Mouse (Mus musculus): ENCODE results near the gene Krt31.

Krt31 gene

GRCm38 (mm10) chr11:100050451-100050850, at the start of gene Krt31:
Gene Krt31 (minus strand): TSS chr11:100050551.
- ATAC-seq (ENCODE audit: insufficient number of reproducible peaks, low FRiP score, low TSS enrichment): no peak

GRCm38 (mm10) chr11:100097819-100098218, 47.5 kb upstream of the Krt31 start:
- ATAC-seq (ENCODE audit: insufficient number of reproducible peaks, low FRiP score, low TSS enrichment): no peak

DNA sequence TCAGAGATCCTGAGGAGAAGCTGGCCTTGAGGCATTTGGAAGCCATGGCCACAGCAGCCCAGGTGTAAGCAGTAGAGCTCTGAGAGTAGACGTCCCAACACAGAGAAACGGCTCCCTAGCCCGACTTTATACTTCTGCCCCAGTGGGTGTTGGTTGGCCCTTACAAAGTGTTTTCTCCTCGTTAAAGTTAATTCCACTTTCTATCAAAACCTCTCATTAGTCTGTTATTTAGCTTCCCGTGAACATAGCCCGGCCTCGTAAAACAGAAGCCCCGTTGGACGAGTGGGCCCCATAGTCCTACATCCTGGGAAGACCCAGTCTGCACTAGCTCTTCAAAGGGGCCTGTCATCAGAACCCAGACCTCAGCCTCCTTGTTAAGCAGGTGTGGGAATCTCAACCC, 45.8 kb upstream of the Krt31 start, which contains the start of gene Krt35:
TSS of gene Krt35 (minus strand) at position 101 of the 400 bp plus-strand sequence.
- ATAC-seq (ENCODE audit: insufficient number of reproducible peaks, low FRiP score, low TSS enrichment): no peak

- ATAC-seq (ENCODE audit: insufficient number of reproducible peaks, low FRiP score, low TSS enrichment): no peak
Observed at GRCm38 (mm10) chr11:100088378-100089025, 38.2 kb upstream of the Krt31 start.

DNA sequence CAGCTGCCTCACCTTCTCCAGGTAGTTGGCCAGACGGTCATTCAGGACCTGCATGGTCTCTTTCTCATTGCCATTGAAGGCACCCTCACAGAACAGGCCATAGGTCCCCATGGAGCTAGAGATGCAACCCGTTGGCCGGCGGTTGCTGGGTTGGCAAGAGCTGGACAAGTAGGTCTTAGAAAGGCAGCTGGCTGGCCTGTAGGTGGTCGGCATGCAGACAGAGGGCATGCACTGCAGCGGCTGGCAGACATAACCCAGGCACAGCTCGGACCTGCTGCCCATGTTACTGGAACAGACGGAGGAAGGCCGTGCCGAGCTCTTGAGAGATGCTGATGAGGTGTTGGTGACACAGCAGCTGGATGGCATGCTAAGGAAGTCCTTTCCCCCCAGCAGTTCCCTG, 37.5 kb upstream of the Krt31 start, which contains the start of gene Krt32:
TSS of gene Krt32 (minus strand) at position 366 of the 400 bp plus-strand sequence.
- ATAC-seq (ENCODE audit: insufficient number of reproducible peaks, low FRiP score, low TSS enrichment): no peak

- ATAC-seq (ENCODE audit: insufficient number of reproducible peaks, low FRiP score, low TSS enrichment): no peak
Observed at GRCm38 (mm10) chr11:100073873-100074272, 23.5 kb upstream of the Krt31 start.

DNA sequence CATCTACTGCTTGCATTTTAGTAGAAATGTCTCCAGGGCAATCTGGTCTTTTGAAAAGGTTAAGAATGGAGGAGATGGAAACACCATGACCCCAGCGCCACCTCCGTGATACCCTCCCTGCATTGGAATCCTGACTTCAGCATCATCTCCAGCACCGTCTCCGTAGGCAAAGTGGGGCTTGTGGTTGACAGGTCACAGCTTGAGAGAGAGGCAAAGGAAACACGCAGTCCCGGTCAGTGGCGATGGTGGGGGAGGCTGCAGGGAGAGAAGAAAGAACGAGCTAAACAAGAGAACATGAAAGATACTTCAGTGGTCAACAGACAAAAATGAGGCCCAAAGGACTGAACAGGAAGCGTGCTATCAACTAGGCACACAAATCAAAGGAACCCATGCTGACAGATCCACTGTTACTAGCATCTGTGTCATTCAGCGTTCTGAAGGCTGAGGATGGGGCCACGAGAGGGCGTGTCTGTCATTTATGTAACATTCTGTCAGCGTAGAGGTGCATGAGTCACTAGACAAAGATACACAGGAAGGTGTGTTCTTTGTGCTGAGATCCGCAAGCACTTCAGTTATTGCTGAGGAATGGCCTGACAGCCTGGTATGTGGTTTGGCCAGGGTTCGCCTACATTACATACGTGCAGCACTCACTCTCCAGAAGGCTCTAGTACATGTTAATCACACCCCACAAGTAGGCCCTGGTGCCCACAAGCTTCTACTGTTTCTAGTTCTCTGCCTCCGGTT, 17.1 kb upstream of the Krt31 start:
- ATAC-seq (ENCODE audit: insufficient number of reproducible peaks, low FRiP score, low TSS enrichment): no peak

- ATAC-seq (ENCODE audit: insufficient number of reproducible peaks, low FRiP score, low TSS enrichment): no peak
Observed at GRCm38 (mm10) chr11:100066236-100067010, 16.1 kb upstream of the Krt31 start.

DNA sequence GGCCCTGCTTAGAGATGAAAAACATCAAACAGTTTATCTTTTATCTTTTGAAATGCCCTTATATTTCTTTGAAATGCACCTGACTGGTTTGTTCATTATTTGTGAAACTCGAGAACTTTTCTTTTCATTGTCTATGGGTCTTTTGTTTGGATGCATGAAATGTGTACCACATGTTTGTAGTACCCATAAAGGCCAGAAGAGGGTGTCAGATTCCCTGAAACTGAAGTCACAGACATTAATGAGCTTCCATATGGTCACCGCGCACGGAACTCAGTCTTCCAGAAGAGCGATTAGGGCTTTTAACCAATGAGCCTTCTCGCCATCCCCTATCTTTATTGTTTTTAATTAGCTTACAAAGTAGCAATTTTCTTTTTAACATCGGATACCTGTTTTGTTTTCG, 8.5 kb upstream of the Krt31 start:
- no peak for ATAC-seq (ENCODE audit: insufficient number of reproducible peaks, low FRiP score, low TSS enrichment)

GRCm38 (mm10) chr11:100055686-100056655, 5.6 kb upstream of the Krt31 start:
- ATAC-seq (ENCODE audit: insufficient number of reproducible peaks, low FRiP score, low TSS enrichment): no peak

- no peak for ATAC-seq (ENCODE audit: insufficient number of reproducible peaks, low FRiP score, low TSS enrichment)
Observed at GRCm38 (mm10) chr11:100047193-100047592, 3.2 kb downstream of the Krt31 start.

- ATAC-seq (ENCODE audit: insufficient number of reproducible peaks, low FRiP score, low TSS enrichment): no peak
Observed at GRCm38 (mm10) chr11:100046303-100046866, 4.0 kb downstream of the Krt31 start.

- ATAC-seq (ENCODE audit: insufficient number of reproducible peaks, low FRiP score, low TSS enrichment): no peak
Observed at GRCm38 (mm10) chr11:100041454-100041853, 8.9 kb downstream of the Krt31 start, which contains the start of gene Krt34. Gene Krt34 (minus strand): TSS chr11:100041554.

- no peak for ATAC-seq (ENCODE audit: insufficient number of reproducible peaks, low FRiP score, low TSS enrichment)
Observed at GRCm38 (mm10) chr11:100029768-100030167, 20.6 kb downstream of the Krt31 start, which contains the start of gene Krt33b. Gene Krt33b (minus strand): TSS chr11:100029868.

GRCm38 (mm10) chr11:100021438-100021837, 28.9 kb downstream of the Krt31 start:
- ATAC-seq (ENCODE audit: insufficient number of reproducible peaks, low FRiP score, low TSS enrichment): no peak

DNA sequence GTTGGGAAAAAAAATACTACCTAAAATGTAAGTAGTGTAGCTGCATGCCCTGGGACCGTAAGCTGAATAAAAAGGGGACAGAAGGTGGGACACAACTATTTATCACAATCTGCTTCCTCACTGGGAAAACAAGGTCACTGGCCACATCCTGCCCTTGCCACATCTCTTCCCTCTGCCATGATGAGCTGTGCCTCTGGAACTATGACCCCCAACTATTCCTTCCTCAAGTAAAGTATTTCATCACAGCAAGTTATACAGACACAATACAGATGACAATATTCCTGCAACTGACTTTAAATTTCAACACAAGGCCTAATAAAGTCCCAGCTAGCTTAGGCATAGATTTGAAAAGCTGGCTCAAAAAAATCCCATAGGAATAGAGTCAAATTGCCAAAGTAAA, 30.9 kb downstream of the Krt31 start:
- ATAC-seq (ENCODE audit: insufficient number of reproducible peaks, low FRiP score, low TSS enrichment): no peak

GRCm38 (mm10) chr11:100016112-100016511, 34.2 kb downstream of the Krt31 start, which contains the start of gene Krt33a:
Gene Krt33a (minus strand): TSS chr11:100016212.
- ATAC-seq (ENCODE audit: insufficient number of reproducible peaks, low FRiP score, low TSS enrichment): no peak

DNA sequence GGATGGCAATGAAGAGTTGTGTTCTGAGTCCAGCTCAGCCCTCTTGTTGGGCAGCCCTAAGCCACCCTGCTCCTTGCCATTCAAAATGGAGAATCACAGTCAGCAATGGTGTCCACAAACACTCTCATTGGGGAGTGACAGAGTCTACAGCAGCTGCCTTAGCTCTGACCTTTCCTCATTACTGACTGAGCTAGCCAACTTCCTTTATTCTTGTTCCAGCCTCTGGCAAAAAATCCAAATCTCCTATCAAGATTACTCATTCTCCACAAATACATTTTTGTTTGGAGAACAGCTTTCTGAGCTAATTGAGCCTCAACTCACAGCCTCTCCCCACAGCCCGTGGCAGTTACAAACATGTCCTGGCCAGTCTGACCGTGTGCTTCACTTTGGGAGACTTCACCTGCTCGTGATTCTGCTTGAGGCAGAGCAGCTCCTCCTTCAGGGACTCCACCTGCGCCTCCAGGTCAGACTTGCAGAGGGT, 36.6 kb downstream of the Krt31 start:
- ATAC-seq (ENCODE audit: insufficient number of reproducible peaks, low FRiP score, low TSS enrichment): no peak

DNA sequence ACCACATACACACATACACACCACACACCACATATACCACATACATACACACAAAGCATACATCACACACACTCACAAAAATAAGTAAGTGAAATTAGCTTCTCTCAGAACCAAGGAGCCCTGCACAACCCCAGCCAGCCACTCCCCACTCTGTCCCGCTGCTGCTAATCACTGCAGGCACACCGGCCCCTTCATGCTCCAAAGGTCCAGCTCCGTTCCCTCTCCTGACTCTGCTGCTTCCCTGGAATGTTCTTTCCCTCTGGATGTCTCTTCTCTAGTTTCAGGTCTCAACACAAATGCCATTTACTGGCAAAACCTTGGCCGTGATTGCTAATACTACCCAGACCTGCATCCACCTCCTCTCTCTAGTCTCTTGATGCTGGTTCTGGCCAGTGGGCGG, 39.7 kb downstream of the Krt31 start:
- ATAC-seq (ENCODE audit: insufficient number of reproducible peaks, low FRiP score, low TSS enrichment): no peak
